Comparison of ENCODE assay signal across 8 mouse cellular contexts in the genomic region with DNA sequence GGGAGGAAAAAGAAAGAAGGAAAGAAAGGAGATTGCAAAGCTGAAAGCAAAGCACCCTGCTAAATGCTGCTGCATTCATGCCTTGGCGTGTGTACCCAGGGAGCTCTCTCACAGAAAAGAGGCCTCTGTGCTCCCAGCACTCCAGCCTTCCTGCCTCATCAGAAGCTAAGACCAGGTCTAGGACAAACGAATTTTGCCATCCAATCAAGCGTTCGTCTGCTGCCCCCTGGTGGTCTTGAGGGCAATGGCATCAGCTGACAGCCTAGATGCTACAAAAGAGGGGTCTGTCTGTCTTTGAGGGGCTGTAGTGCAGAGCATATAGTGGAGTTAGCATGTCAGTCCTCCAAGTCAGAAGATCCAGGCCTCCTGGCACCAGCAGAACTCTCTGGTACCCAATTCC. TPM values are rescaled to one million over a fixed set of nuclear protein-coding genes. Genes with fewer than 3 reads are reported as not detected.
DNase-seq lines count a peak whose midpoint lies in the region; ATAC-seq lines count a peak whose summit lies in the region.

No protein-coding gene starts in this region.

- peak; percentile 85 for DNase-seq in A20 (ENCODE audit: low read depth, low spot score)
- DNase-seq in adrenal gland, adult 8-10 months, result peak; percentile 71
- peak; percentile 91 for DNase-seq in embryo, embryonic 11 days
- DNase-seq in gastrocnemius, postnatal 36 days, result peak; percentile 76 to 81
- peak; percentile 93 for DNase-seq in neural tube, embryonic 10.5 days (ENCODE audit: extremely low spot score, low spot score)

- H3K9ac ChIP-seq in kidney, embryonic 15.5 days, result no peak overlapping the region
- H3K9ac ChIP-seq in limb, embryonic 15.5 days, result no peak overlapping the region
- no peak overlapping the region for H3K9ac ChIP-seq in stomach, embryonic 15.5 days

- no peaks in the 10 kb centered on the region for H3K27me3 ChIP-seq in kidney, embryonic 15.5 days
- H3K27me3 ChIP-seq in limb, embryonic 15.5 days, result no peaks in the 10 kb centered on the region
- no peaks in the 10 kb centered on the region for H3K27me3 ChIP-seq in stomach, embryonic 15.5 days (replicated peaks)

- ATAC-seq in kidney, embryonic 15.5 days (replicated peaks; ENCODE audit: low FRiP score), result no peak
- no peak for ATAC-seq in limb, embryonic 15.5 days (ENCODE audit: insufficient number of reproducible peaks, low FRiP score, low TSS enrichment, low read depth)
- no peak for ATAC-seq in stomach, embryonic 15.5 days (ENCODE audit: insufficient read depth, low FRiP score, low read depth)

- H3K4me2 ChIP-seq in kidney, embryonic 15.5 days, result 0 out of 2 replicates have a peak overlapping the region, but pooled peaks have one; percentile 99
- no peak overlapping the region for H3K4me2 ChIP-seq in limb, embryonic 15.5 days
- peak overlapping the region; percentile 98; the same call in 1 of the 2 replicates for H3K4me2 ChIP-seq in stomach, embryonic 15.5 days

- H3K4me3 ChIP-seq in kidney, embryonic 15.5 days (replicated peaks), result no peak overlapping the region
- H3K4me3 ChIP-seq in limb, embryonic 15.5 days, result no peak overlapping the region
- H3K4me3 ChIP-seq in stomach, embryonic 15.5 days (replicated peaks), result no peak overlapping the region

- no peaks in the 10 kb centered on the region for H3K9me3 ChIP-seq in kidney, embryonic 15.5 days (replicated peaks)
- no peaks in the 10 kb centered on the region for H3K9me3 ChIP-seq in limb, embryonic 15.5 days
- no peaks in the 10 kb centered on the region for H3K9me3 ChIP-seq in stomach, embryonic 15.5 days

- H3K27ac ChIP-seq in kidney, embryonic 15.5 days, result peak overlapping the region; percentile 33; the same call in 1 of the 2 replicates
- H3K27ac ChIP-seq in limb, embryonic 15.5 days, result peak overlapping the region; percentile 27; the same call in 1 of the 2 replicates
- H3K27ac ChIP-seq in stomach, embryonic 15.5 days, result no peak overlapping the region

- intact Hi-C loops in gastrocnemius, postnatal 36 days (cut with DNase I), result loop anchor here (1.0 to 2.0 kb wide), 2 partner anchors 139 to 147 kb away; no protein-coding TSS in a partner anchor

- WGBS in kidney, embryonic 15.5 days, result 0% methylated on average over 4 of the region's 4 CpGs
- WGBS in limb, embryonic 15.5 days, result 0% methylated on average over 4 of the region's 4 CpGs
- WGBS in stomach, embryonic 15.5 days, result 0% methylated on average over 4 of the region's 4 CpGs

- H3K4me1 ChIP-seq in kidney, embryonic 15.5 days, result peaks cover 41% of the 10 kb centered on the region
- H3K4me1 ChIP-seq in limb, embryonic 15.5 days, result peaks cover 36% of the 10 kb centered on the region
- peaks cover 35% of the 10 kb centered on the region for H3K4me1 ChIP-seq in stomach, embryonic 15.5 days

- H3K36me3 ChIP-seq in kidney, embryonic 15.5 days, result no peaks in the 10 kb centered on the region
- H3K36me3 ChIP-seq in limb, embryonic 15.5 days, result no peaks in the 10 kb centered on the region
- H3K36me3 ChIP-seq in stomach, embryonic 15.5 days, result no peaks in the 10 kb centered on the region

RNA-seq across cellular contexts. Expression of a gene that starts 1.2 kb away (rescaled TPM):
- total RNA-seq in adrenal gland, adult 8-10 months (2022), result 10 to 100 TPM; 23.4 to 55.4 (median 39.0) TPM
- 1 to 10 TPM; 3.1 to 3.9 TPM for total RNA-seq in gastrocnemius, postnatal 36 days (2021)
- 7.1 and 8.3 TPM in 2 replicates for polyA plus RNA-seq in kidney, embryonic 15.5 days (2015; fragmentation: Nextera tagmentation; extraction: Ambion mirVana)
- polyA plus RNA-seq in limb, embryonic 15.5 days (2015; fragmentation: Nextera tagmentation; extraction: Ambion mirVana), result 4.6 and 5.0 TPM in 2 replicates
- polyA plus RNA-seq in stomach, embryonic 15.5 days (2015; fragmentation: Nextera tagmentation; extraction: Ambion mirVana), result 7.0 and 7.8 TPM in 2 replicates

RNA-seq across cellular contexts. Expression of a gene that starts 14.1 kb away (rescaled TPM):
- 10 to 100 TPM in 3 of 4 experiments, 1 to 10 TPM in 1; 9.3 to 21.5 (median 15.3) TPM for total RNA-seq in adrenal gland, adult 8-10 months (2022)
- total RNA-seq in gastrocnemius, postnatal 36 days (2021), result 1 to 10 TPM; 1.0 TPM
- 10.1 and 11.2 TPM in 2 replicates for polyA plus RNA-seq in kidney, embryonic 15.5 days (2015; fragmentation: Nextera tagmentation; extraction: Ambion mirVana)
- 11.8 and 12.6 TPM in 2 replicates for polyA plus RNA-seq in limb, embryonic 15.5 days (2015; fragmentation: Nextera tagmentation; extraction: Ambion mirVana)
- 7.1 and 7.2 TPM in 2 replicates for polyA plus RNA-seq in stomach, embryonic 15.5 days (2015; fragmentation: Nextera tagmentation; extraction: Ambion mirVana)
